Mouse (Mus musculus): ENCODE data around the gene Ergic1.

Ergic1 gene

GRCm38 (mm10) chr17:26600913-26601447 lies 39.7 kb downstream of the Ergic1 start:
- DNase-seq (ENCODE audit: low read depth, low spot score): no peak

GRCm38 (mm10) chr17:26601514-26601913 lies 40.2 kb downstream of the Ergic1 start:
- no peak for DNase-seq (ENCODE audit: low read depth, low spot score)

- no peak for DNase-seq (ENCODE audit: low read depth, low spot score)
Measured at GRCm38 (mm10) chr17:26601926-26602325, 40.6 kb downstream of the Ergic1 start.

GRCm38 (mm10) chr17:26602371-26602885 lies 41.1 kb downstream of the Ergic1 start:
- DNase-seq (ENCODE audit: low read depth, low spot score): no peak

GRCm38 (mm10) chr17:26603311-26603710 lies 42.0 kb downstream of the Ergic1 start:
- no peak for DNase-seq (ENCODE audit: low read depth, low spot score)

GRCm38 (mm10) chr17:26605636-26606035 lies 44.3 kb downstream of the Ergic1 start:
- DNase-seq (ENCODE audit: low read depth, low spot score): no peak

- DNase-seq (ENCODE audit: low read depth, low spot score): no peak
Measured at GRCm38 (mm10) chr17:26606516-26606915, 45.2 kb downstream of the Ergic1 start.

GRCm38 (mm10) chr17:26608348-26608747 lies 47.1 kb downstream of the Ergic1 start:
- no peak for DNase-seq (ENCODE audit: low read depth, low spot score)

GRCm38 (mm10) chr17:26608877-26609276 lies 47.6 kb downstream of the Ergic1 start:
- no peak for DNase-seq (ENCODE audit: low read depth, low spot score)

- no peak for DNase-seq (ENCODE audit: low read depth, low spot score)
Measured at GRCm38 (mm10) chr17:26609820-26610219, 48.5 kb downstream of the Ergic1 start.

- DNase-seq (ENCODE audit: low read depth, low spot score): no peak
Measured at GRCm38 (mm10) chr17:26611328-26611727, 50.0 kb downstream of the Ergic1 start.

GRCm38 (mm10) chr17:26611918-26612317 lies 50.6 kb downstream of the Ergic1 start:
- no peak for DNase-seq (ENCODE audit: low read depth, low spot score)

GRCm38 (mm10) chr17:26614286-26614685 lies 53.0 kb downstream of the Ergic1 start:
- DNase-seq (ENCODE audit: low read depth, low spot score): no peak

- DNase-seq (ENCODE audit: low read depth, low spot score): no peak
Measured at GRCm38 (mm10) chr17:26614708-26615486, 53.6 kb downstream of the Ergic1 start.

- no peak for DNase-seq (ENCODE audit: low read depth, low spot score)
Measured at GRCm38 (mm10) chr17:26616696-26617095, 55.4 kb downstream of the Ergic1 start.

GRCm38 (mm10) chr17:26618498-26618897 lies 57.2 kb downstream of the Ergic1 start:
- no peak for DNase-seq (ENCODE audit: low read depth, low spot score)

GRCm38 (mm10) chr17:26619577-26619976 lies 58.3 kb downstream of the Ergic1 start:
- DNase-seq (ENCODE audit: low read depth, low spot score): no peak

GRCm38 (mm10) chr17:26620292-26620691 lies 59.0 kb downstream of the Ergic1 start:
- DNase-seq (ENCODE audit: low read depth, low spot score): no peak

- DNase-seq (ENCODE audit: low read depth, low spot score): no peak
Measured at GRCm38 (mm10) chr17:26620786-26621766, 59.8 kb downstream of the Ergic1 start.

GRCm38 (mm10) chr17:26621912-26622311 lies 60.6 kb downstream of the Ergic1 start:
- DNase-seq (ENCODE audit: low read depth, low spot score): no peak

GRCm38 (mm10) chr17:26623991-26624390 lies 62.7 kb downstream of the Ergic1 start:
- DNase-seq (ENCODE audit: low read depth, low spot score): no peak

GRCm38 (mm10) chr17:26624999-26625398 lies 63.7 kb downstream of the Ergic1 start:
- no peak for DNase-seq (ENCODE audit: low read depth, low spot score)
